ENCODE assay signal across 8 mouse cellular contexts in genomic region chr17:57264972-57265945, GRCm38 (mm10). TPM values are rescaled to one million over a fixed set of nuclear protein-coding genes. Genes with fewer than 3 reads are reported as not detected.
A peak's percentile ranks its signal among the peaks of the same experiment; 100 is the strongest.
DNase-seq lines count a peak whose midpoint lies in the region; ATAC-seq lines count a peak whose summit lies in the region.

No protein-coding gene starts in this region.

- H3K4me3 ChIP-seq in neural tube, embryonic 13.5 days = no peak overlapping the region

- no peaks in the 10 kb centered on the region for H3K4me1 ChIP-seq in neural tube, embryonic 13.5 days (replicated peaks)

- peak; percentile 65 to 79 for DNase-seq in urinary bladder, adult 18-20 months (ENCODE audit: low spot score in 2 of 2)
- no peak for DNase-seq in urinary bladder, postnatal 10 days (ENCODE audit: low spot score)
- DNase-seq in heart, adult 11 months = peak; percentile 99
- DNase-seq in kidney, adult 18-20 months = peak; percentile 88
- DNase-seq in lung, adult 18-20 months = peak; percentile 95 to 97
- peak; percentile 64 to 84 for DNase-seq in urinary bladder, postnatal 4 days (ENCODE audit: low spot score in 2 of 2)

- ATAC-seq in common myeloid progenitor, adult 5-6 weeks (replicated peaks; ENCODE audit: low read depth, poor library complexity, severe bottlenecking) = peak; percentile 90
- ATAC-seq in neural tube, embryonic 13.5 days (ENCODE audit: low read depth) = no peak; the same call in 1 of the 2 replicates

- 30% methylated on average over 21 of the region's 22 CpGs for WGBS in neural tube, embryonic 13.5 days

- H3K4me2 ChIP-seq in neural tube, embryonic 13.5 days = peak overlapping the region; percentile 14

- H3K27ac ChIP-seq in neural tube, embryonic 13.5 days (replicated peaks) = no peak overlapping the region

- H3K9me3 ChIP-seq in neural tube, embryonic 13.5 days = no peaks in the 10 kb centered on the region

- peaks cover 23% of the 10 kb centered on the region for H3K36me3 ChIP-seq in neural tube, embryonic 13.5 days

- H3K27me3 ChIP-seq in neural tube, embryonic 13.5 days = no peaks in the 10 kb centered on the region

- no peak overlapping the region for H3K9ac ChIP-seq in neural tube, embryonic 13.5 days

RNA-seq across cellular contexts. Expression of gene Vav1, which starts 13.6 kb away (rescaled TPM):
- 182 and 183 TPM in 2 replicates for total RNA-seq in common myeloid progenitor, adult 5-6 weeks (2017)
- 1.5 and 1.8 TPM in 2 replicates for polyA plus RNA-seq in neural tube, embryonic 13.5 days (2015; fragmentation: Nextera tagmentation; extraction: Ambion mirVana)

RNA-seq across cellular contexts. Expression of gene Trip10, which starts 16.0 kb away (rescaled TPM):
- 8.4 and 9.8 TPM in 2 replicates for total RNA-seq in common myeloid progenitor, adult 5-6 weeks (2017)
- 14.7 and 15.4 TPM in 2 replicates for polyA plus RNA-seq in neural tube, embryonic 13.5 days (2015; fragmentation: Nextera tagmentation; extraction: Ambion mirVana)

RNA-seq across cellular contexts. Expression of gene Gpr108, which starts 17.0 kb away (rescaled TPM):
- total RNA-seq in common myeloid progenitor, adult 5-6 weeks (2017) = 17.0 and 17.7 TPM in 2 replicates
- 23.8 and 24.8 TPM in 2 replicates for polyA plus RNA-seq in neural tube, embryonic 13.5 days (2015; fragmentation: Nextera tagmentation; extraction: Ambion mirVana)

RNA-seq across cellular contexts. Expression of gene C3, which starts 37.3 kb away (rescaled TPM):
- total RNA-seq in common myeloid progenitor, adult 5-6 weeks (2017) = 8.4 and 19.3 TPM in 2 replicates
- polyA plus RNA-seq in neural tube, embryonic 13.5 days (2015; fragmentation: Nextera tagmentation; extraction: Ambion mirVana) = 1.6 and 1.9 TPM in 2 replicates
